Mouse (Mus musculus): ENCODE results near the gene Gm49403.

The Gm49403 gene

GRCm38 (mm10) chr19:8911810-8912209 lies 28.1 kb downstream of the Gm49403 start:
- DNase-seq (ENCODE audit: low spot score in 2 of 2), result no peak

GRCm38 (mm10) chr19:8914212-8914611 lies 30.5 kb downstream of the Gm49403 start:
- peak in 1 of 2 experiments; percentile 26 for DNase-seq (ENCODE audit: low spot score in 2 of 2)

- DNase-seq (ENCODE audit: low spot score in 2 of 2), result no peak
Measured at GRCm38 (mm10) chr19:8919000-8919399, 35.3 kb downstream of the Gm49403 start.

- peak in 1 of 2 experiments; percentile 19 for DNase-seq (ENCODE audit: low spot score in 2 of 2)
Measured at GRCm38 (mm10) chr19:8919684-8920072, 35.9 kb downstream of the Gm49403 start.

GRCm38 (mm10) chr19:8920073-8920736 lies 36.5 kb downstream of the Gm49403 start, which contains the start of gene B3gat3:
TSS of gene B3gat3 (plus strand) at chr19:8920374.
- peak; percentile 93 to 94 for DNase-seq (ENCODE audit: low spot score in 2 of 2)

GRCm38 (mm10) chr19:8920836-8921291 lies 37.1 kb downstream of the Gm49403 start:
- DNase-seq (ENCODE audit: low spot score in 2 of 2), result no peak

- no peak for DNase-seq (ENCODE audit: low spot score in 2 of 2)
Measured at GRCm38 (mm10) chr19:8921741-8922140, 38.0 kb downstream of the Gm49403 start.

GRCm38 (mm10) chr19:8926766-8927165 lies 43.0 kb downstream of the Gm49403 start:
- DNase-seq (ENCODE audit: low spot score in 2 of 2), result no peak

- no peak for DNase-seq (ENCODE audit: low spot score in 2 of 2)
Measured at GRCm38 (mm10) chr19:8927891-8928525, 44.3 kb downstream of the Gm49403 start.

- DNase-seq (ENCODE audit: low spot score in 2 of 2), result no peak
Measured at GRCm38 (mm10) chr19:8928689-8929223, 45.0 kb downstream of the Gm49403 start.

GRCm38 (mm10) chr19:8929224-8930088 lies 45.7 kb downstream of the Gm49403 start, which contains the start of the genes Rom1 and Eml3:
TSS of gene Rom1 (minus strand) at chr19:8929356.
TSS of gene Eml3 (plus strand) at chr19:8929552.
- DNase-seq (ENCODE audit: low spot score in 2 of 2), result peak; percentile 83 to 86

- no peak for DNase-seq (ENCODE audit: low spot score in 2 of 2)
Measured at GRCm38 (mm10) chr19:8930117-8930516, 46.4 kb downstream of the Gm49403 start.

- DNase-seq (ENCODE audit: low spot score in 2 of 2), result no peak
Measured at GRCm38 (mm10) chr19:8930771-8931170, 47.0 kb downstream of the Gm49403 start.

GRCm38 (mm10) chr19:8936736-8937135 lies 53.0 kb downstream of the Gm49403 start:
- DNase-seq (ENCODE audit: low spot score in 2 of 2), result no peak
